Mouse (Mus musculus): ENCODE data around the gene Aldh16a1.
"Not testable (repeated sequence)": the region's sequence is repeated elsewhere in the genome, so short reads cannot be mapped to it uniquely, and the experiment has no call there.

The Aldh16a1 gene

GRCm38 (mm10) chr7:45155590-45155989 lies 1.2 kb upstream of the Aldh16a1 start:
- DNase-seq, result no peak

- peak; percentile 96 for DNase-seq
Measured at GRCm38 (mm10) chr7:45154993-45155514, 670 bp upstream of the Aldh16a1 start.

- DNase-seq, result no peak
Measured at GRCm38 (mm10) chr7:45153586-45153985, 798 bp downstream of the Aldh16a1 start.

GRCm38 (mm10) chr7:45153052-45153451 lies 1.3 kb downstream of the Aldh16a1 start:
- DNase-seq, result not testable (repeated sequence)

- peak; percentile 98 for DNase-seq
Measured at GRCm38 (mm10) chr7:45151303-45151702, 3.1 kb downstream of the Aldh16a1 start.

GRCm38 (mm10) chr7:45150321-45150720 lies 4.1 kb downstream of the Aldh16a1 start:
- DNase-seq, result no peak

GRCm38 (mm10) chr7:45149545-45149944 lies 4.8 kb downstream of the Aldh16a1 start:
- peak; percentile 98 for DNase-seq

- DNase-seq, result peak; percentile 97
Measured at GRCm38 (mm10) chr7:45148534-45149098, 5.8 kb downstream of the Aldh16a1 start.

- DNase-seq, result no peak
Measured at GRCm38 (mm10) chr7:45147899-45148298, 6.5 kb downstream of the Aldh16a1 start.

GRCm38 (mm10) chr7:45147267-45147666 lies 7.1 kb downstream of the Aldh16a1 start:
- no peak for DNase-seq

GRCm38 (mm10) chr7:45145460-45145859 lies 8.9 kb downstream of the Aldh16a1 start:
- peak; percentile 94 for DNase-seq

- peak; percentile 97 for DNase-seq
Measured at GRCm38 (mm10) chr7:45144368-45145174, 9.8 kb downstream of the Aldh16a1 start.

GRCm38 (mm10) chr7:45141914-45142313 lies 12.5 kb downstream of the Aldh16a1 start:
- peak; percentile 95 for DNase-seq

GRCm38 (mm10) chr7:45141319-45141718 lies 13.1 kb downstream of the Aldh16a1 start:
- DNase-seq, result no peak

GRCm38 (mm10) chr7:45139904-45140723 lies 14.3 kb downstream of the Aldh16a1 start:
- DNase-seq, result no peak

- no peak for DNase-seq
Measured at GRCm38 (mm10) chr7:45138403-45138802, 16.0 kb downstream of the Aldh16a1 start.

- peak; percentile 92 for DNase-seq
Measured at GRCm38 (mm10) chr7:45137171-45138006, 17.0 kb downstream of the Aldh16a1 start.

GRCm38 (mm10) chr7:45135993-45136567 lies 18.3 kb downstream of the Aldh16a1 start, which contains the start of the genes Gm45713 and Flt3l:
Gene Gm45713, minus strand, starts transcription at chr7:45136231.
Gene Flt3l, minus strand, starts transcription at chr7:45136432.
- peak; percentile 100 for DNase-seq

GRCm38 (mm10) chr7:45135370-45135769 lies 19.0 kb downstream of the Aldh16a1 start:
- peak; percentile 90 for DNase-seq

GRCm38 (mm10) chr7:45134544-45135026 lies 19.8 kb downstream of the Aldh16a1 start:
- DNase-seq, result peak; percentile 97

GRCm38 (mm10) chr7:45133446-45134159 lies 20.8 kb downstream of the Aldh16a1 start:
- DNase-seq, result peak; percentile 91

All from heart, adult 11 months (tissue).